Mouse (Mus musculus): ENCODE results near the gene Hddc3. TPM values are rescaled to one million over a fixed set of nuclear protein-coding genes. Genes with fewer than 3 reads are reported as not detected.

Gene Hddc3
- total and polyA plus RNA-seq, 3 experiments: 2.6 to 12.6 (median 5.5) TPM

DNA sequence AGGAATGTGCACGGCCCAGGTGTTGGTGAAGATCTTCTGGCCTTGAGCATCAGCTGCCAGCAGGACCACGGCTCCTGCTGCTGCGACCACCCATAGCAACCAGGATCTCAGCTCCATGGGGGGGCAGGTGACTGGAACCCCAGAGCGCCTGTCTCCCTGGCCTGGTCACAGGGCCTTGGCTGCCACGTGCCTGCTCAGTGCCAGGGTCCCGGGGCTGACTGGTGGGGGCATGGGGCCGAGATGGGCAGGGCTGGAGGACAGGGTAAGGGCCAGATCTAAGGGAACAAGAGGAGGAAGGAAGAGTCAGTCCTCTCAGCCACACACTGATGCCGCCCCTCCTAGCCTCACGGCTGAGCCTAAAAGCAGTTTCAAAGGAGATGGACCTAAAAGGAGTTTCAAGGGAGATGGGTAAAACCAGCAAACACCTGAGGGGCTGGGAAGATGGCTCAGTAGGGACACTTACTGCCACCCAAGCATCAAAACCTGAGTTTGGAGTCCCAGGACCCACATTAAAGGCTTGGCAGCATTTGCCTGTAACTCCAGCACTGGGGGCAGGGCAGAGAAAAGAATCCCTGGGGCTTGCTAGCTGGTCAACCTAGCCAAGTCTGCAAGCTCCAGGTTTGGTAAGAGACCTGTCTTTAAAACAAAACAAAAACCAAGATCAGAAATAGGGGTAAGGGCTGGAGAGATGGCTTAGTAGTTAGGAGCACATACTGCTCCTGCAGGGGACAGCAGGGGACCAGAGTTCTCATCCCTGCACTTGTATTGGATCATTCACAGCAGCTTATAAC, 55.9 kb downstream of the Hddc3 start:
- Histone ChIP-seq H3K79me2 (replicated peaks; ENCODE audit: control insufficient read depth, extremely low read depth, insufficient read depth, poor library complexity, severe bottlenecking) (peaks cover 24% of the 10 kb centered on the region), H3K9me3 (replicated peaks; ENCODE audit: low read length) (no peaks in the 10 kb centered on the region), H3K4me1 (ENCODE audit: control insufficient read depth in 1 of 2, insufficient read depth in 2 of 2) (peaks cover 12 to 41% of the 10 kb centered on the region in 2 experiments), H3K27ac (ENCODE audit: insufficient read depth, low read depth) (no peak overlapping the region), H3K9ac (ENCODE audit: insufficient read depth, low read depth) (no peak overlapping the region), H3K4me3 (replicated peaks in 1 of 3; ENCODE audit: low read depth in 2 of 3, low read length in 2 of 3, poor library complexity in 1 of 3) (no peak overlapping the region), H3K27me3 (replicated peaks) (no peaks in the 10 kb centered on the region), H3K4me2 (ENCODE audit: insufficient read depth, low read depth, poor library complexity, severe bottlenecking) (no peak overlapping the region), H3K36me3 (replicated peaks in 1 of 2; ENCODE audit: control insufficient read depth in 1 of 2, insufficient read depth in 1 of 2, low read length in 1 of 2) (peaks cover 25 to 44% of the 10 kb centered on the region in 2 experiments)
- dilution Hi-C loops (cut with MboI; ENCODE audit: extremely low pct_ligation_motif_present, extremely low pct_unique_long_range_greater_than_20kb, low sequenced_read_pairs) (loop anchor here (25.0 kb wide), 1 partner anchor 163 kb away; no protein-coding TSS in a partner anchor), in situ Hi-C loops (cut with MboI; ENCODE audit: low pct_ligation_motif_present, low pct_unique_long_range_greater_than_20kb, low sequenced_read_pairs) (loop anchor here (25.0 kb wide), 1 partner anchor 438 kb away; the partner anchor contains the start of gene Iqgap1)
- DNase-seq (ENCODE audit: extremely low read depth): no peak
- TF ChIP-seq CTCF (conservative IDR thresholded peaks at IDR 0.05 in 1 of 2, IDR thresholded peaks at IDR 0.05 in 1 of 2; ENCODE audit: low read depth in 2 of 2, low read length in 2 of 2) (peak in 1 of 2 experiments; percentile 25; a peak in 2 of 4 replicates), PAX5 (IDR thresholded peaks at IDR 0.05; ENCODE audit: low read length) (no peak)

DNA sequence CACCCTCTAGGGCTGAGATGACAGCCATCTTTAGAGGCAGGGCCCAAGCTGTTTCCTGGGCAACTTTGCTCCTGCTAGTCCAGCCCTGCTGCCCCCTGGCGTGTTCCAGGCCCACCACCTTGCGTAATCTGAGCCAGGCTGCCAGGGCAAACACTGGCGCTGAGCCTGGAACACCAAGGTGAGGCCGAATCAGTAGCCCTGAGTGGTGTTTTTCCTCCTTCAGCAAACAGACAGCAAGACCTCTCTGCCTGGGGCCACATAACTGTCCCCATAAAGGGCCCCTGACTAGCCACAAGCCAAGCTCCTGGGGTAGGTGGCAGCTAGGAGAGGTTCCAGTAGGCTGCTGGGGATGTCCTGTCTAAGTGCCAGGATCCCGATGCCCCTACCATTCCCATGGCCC, 57.2 kb downstream of the Hddc3 start:
- Histone ChIP-seq H3K27ac (ENCODE audit: insufficient read depth, low read depth) (no peak overlapping the region), H3K9me3 (replicated peaks; ENCODE audit: low read length) (no peaks in the 10 kb centered on the region), H3K27me3 (replicated peaks) (no peaks in the 10 kb centered on the region), H3K4me1 (ENCODE audit: control insufficient read depth in 1 of 2, insufficient read depth in 2 of 2) (peaks cover 17 to 53% of the 10 kb centered on the region in 2 experiments), H3K79me2 (replicated peaks; ENCODE audit: control insufficient read depth, extremely low read depth, insufficient read depth, poor library complexity, severe bottlenecking) (peaks cover 24% of the 10 kb centered on the region), H3K4me3 (replicated peaks in 1 of 3; ENCODE audit: low read depth in 2 of 3, low read length in 2 of 3, poor library complexity in 1 of 3) (peak overlapping the region in 1 of 3 experiments; percentile 13), H3K9ac (ENCODE audit: insufficient read depth, low read depth) (no peak overlapping the region), H3K36me3 (replicated peaks in 1 of 2; ENCODE audit: control insufficient read depth in 1 of 2, insufficient read depth in 1 of 2, low read length in 1 of 2) (peaks cover 22 to 36% of the 10 kb centered on the region in 2 experiments), H3K4me2 (ENCODE audit: insufficient read depth, low read depth, poor library complexity, severe bottlenecking) (peak overlapping the region; percentile 79; the same call in 1 of the 2 replicates)
- no peak for DNase-seq (ENCODE audit: extremely low read depth)
- dilution Hi-C loops (cut with MboI; ENCODE audit: extremely low pct_ligation_motif_present, extremely low pct_unique_long_range_greater_than_20kb, low sequenced_read_pairs): no loop called here
- TF ChIP-seq JUND (conservative IDR thresholded peaks at IDR 0.05; ENCODE audit: low read depth, low read length) (no peak), RCOR1 (conservative IDR thresholded peaks at IDR 0.05; ENCODE audit: low read depth, low read length) (no peak), MXI1 (IDR thresholded peaks at IDR 0.05; ENCODE audit: low read depth, low read length) (no peak), ZMIZ1 (IDR thresholded peaks at IDR 0.05; ENCODE audit: low read depth, low read length) (no peak), USF2 (conservative IDR thresholded peaks at IDR 0.05; ENCODE audit: low read depth, low read length) (no peak), MAFK (IDR thresholded peaks at IDR 0.05; ENCODE audit: insufficient replicate concordance, low read length) (no peak), CHD1 (IDR thresholded peaks at IDR 0.05; ENCODE audit: low read depth, low read length) (no peak), CHD2 (IDR thresholded peaks at IDR 0.05; ENCODE audit: low read length) (no peak), POLR2AphosphoS2 (IDR thresholded peaks at IDR 0.05; ENCODE audit: low read depth, low read length) (no peak), PAX5 (IDR thresholded peaks at IDR 0.05; ENCODE audit: low read length) (no peak), UBTF (IDR thresholded peaks at IDR 0.05; ENCODE audit: low read depth, low read length) (no peak), MAX (IDR thresholded peaks at IDR 0.05; ENCODE audit: low read length) (no peak)
- in situ Hi-C loops (cut with MboI; ENCODE audit: low pct_ligation_motif_present, low pct_unique_long_range_greater_than_20kb, low sequenced_read_pairs): no loop called here

Other genes with a start within 250 kb of the Hddc3 start
- 71.1 and 96.4 TPM in 2 replicates for gene Idh2, start 227.7 kb upstream of the Hddc3 start, total RNA-seq (2012; rRNA removed)
- gene Idh2, start 227.7 kb upstream of the Hddc3 start, total RNA-seq (2014; rRNA removed): 20.8 and 21.5 TPM in 2 replicates
- 13.6 and 21.1 TPM in 2 replicates for gene Idh2, start 227.7 kb upstream of the Hddc3 start, polyA plus RNA-seq (2012; ENCODE audit: insufficient read length, low read depth)
- gene Sema4b, start 156.3 kb upstream of the Hddc3 start, total RNA-seq (2012; rRNA removed): 8.6 and 9.4 TPM in 2 replicates
- gene Sema4b, start 156.3 kb upstream of the Hddc3 start, total RNA-seq (2014; rRNA removed): 1.3 and 1.5 TPM in 2 replicates
- 5.2 and 6.7 TPM in 2 replicates for gene Sema4b, start 156.3 kb upstream of the Hddc3 start, polyA plus RNA-seq (2012; ENCODE audit: insufficient read length, low read depth)
- 69.6 and 73.1 TPM in 2 replicates for gene Cib1, start 110.3 kb upstream of the Hddc3 start, total RNA-seq (2012; rRNA removed)
- gene Cib1, start 110.3 kb upstream of the Hddc3 start, total RNA-seq (2014; rRNA removed): 29.1 and 29.5 TPM in 2 replicates
- 48.1 and 51.8 TPM in 2 replicates for gene Cib1, start 110.3 kb upstream of the Hddc3 start, polyA plus RNA-seq (2012; ENCODE audit: insufficient read length, low read depth)
- gene Gdpgp1, start 110.2 kb upstream of the Hddc3 start, total RNA-seq (2012; rRNA removed): 3.6 and 4.2 TPM in 2 replicates
- gene Gdpgp1, start 110.2 kb upstream of the Hddc3 start, total RNA-seq (2014; rRNA removed): 1.9 and 2.0 TPM in 2 replicates
- 2.9 and 3.0 TPM in 2 replicates for gene Gdpgp1, start 110.2 kb upstream of the Hddc3 start, polyA plus RNA-seq (2012; ENCODE audit: insufficient read length, low read depth)
- gene Ttll13, start 96.7 kb upstream of the Hddc3 start, total RNA-seq (2012; rRNA removed): 0.59 TPM in 2 replicates
- not detected in 2 replicates for gene Ttll13, start 96.7 kb upstream of the Hddc3 start, total RNA-seq (2014; rRNA removed)
- gene Ttll13, start 96.7 kb upstream of the Hddc3 start, polyA plus RNA-seq (2012; ENCODE audit: insufficient read length, low read depth): 0.55 TPM in 1 of 2 replicates, not detected in the other
- 32.1 and 33.3 TPM in 2 replicates for gene Ngrn, start 81.9 kb upstream of the Hddc3 start, total RNA-seq (2012; rRNA removed)
- gene Ngrn, start 81.9 kb upstream of the Hddc3 start, total RNA-seq (2014; rRNA removed): 43.2 and 45.6 TPM in 2 replicates
- 28.3 and 30.9 TPM in 2 replicates for gene Ngrn, start 81.9 kb upstream of the Hddc3 start, polyA plus RNA-seq (2012; ENCODE audit: insufficient read length, low read depth)
- gene Vps33b, start 73.5 kb upstream of the Hddc3 start, total RNA-seq (2012; rRNA removed): 20.6 and 23.2 TPM in 2 replicates
- 15.5 and 15.8 TPM in 2 replicates for gene Vps33b, start 73.5 kb upstream of the Hddc3 start, total RNA-seq (2014; rRNA removed)
- gene Vps33b, start 73.5 kb upstream of the Hddc3 start, polyA plus RNA-seq (2012; ENCODE audit: insufficient read length, low read depth): 16.6 and 20.4 TPM in 2 replicates
- 52.5 and 64.8 TPM in 2 replicates for gene Prc1, start 48.7 kb upstream of the Hddc3 start, total RNA-seq (2012; rRNA removed)
- gene Prc1, start 48.7 kb upstream of the Hddc3 start, total RNA-seq (2014; rRNA removed): 83.0 and 84.4 TPM in 2 replicates
- gene Prc1, start 48.7 kb upstream of the Hddc3 start, polyA plus RNA-seq (2012; ENCODE audit: insufficient read length, low read depth): 75.6 and 80.4 TPM in 2 replicates
- gene Rccd1, start 18.6 kb upstream of the Hddc3 start, total RNA-seq (2012; rRNA removed): 16.4 and 18.3 TPM in 2 replicates
- gene Rccd1, start 18.6 kb upstream of the Hddc3 start, total RNA-seq (2014; rRNA removed): 14.1 and 18.5 TPM in 2 replicates
- gene Rccd1, start 18.6 kb upstream of the Hddc3 start, polyA plus RNA-seq (2012; ENCODE audit: insufficient read length, low read depth): 17.4 and 21.0 TPM in 2 replicates
- gene Unc45a, start 2.1 kb upstream of the Hddc3 start, total RNA-seq (2012; rRNA removed): 21.8 and 22.6 TPM in 2 replicates
- 7.9 and 13.8 TPM in 2 replicates for gene Unc45a, start 2.1 kb upstream of the Hddc3 start, total RNA-seq (2014; rRNA removed)
- gene Unc45a, start 2.1 kb upstream of the Hddc3 start, polyA plus RNA-seq (2012; ENCODE audit: insufficient read length, low read depth): 16.8 and 22.2 TPM in 2 replicates
- gene Man2a2, start 28.3 kb downstream of the Hddc3 start, total RNA-seq (2012; rRNA removed): 46.3 and 48.3 TPM in 2 replicates
- gene Man2a2, start 28.3 kb downstream of the Hddc3 start, total RNA-seq (2014; rRNA removed): 12.5 and 14.3 TPM in 2 replicates
- 33.6 and 44.3 TPM in 2 replicates for gene Man2a2, start 28.3 kb downstream of the Hddc3 start, polyA plus RNA-seq (2012; ENCODE audit: insufficient read length, low read depth)
- 7.1 and 9.8 TPM in 2 replicates for gene Fes, start 44.8 kb downstream of the Hddc3 start, total RNA-seq (2012; rRNA removed)
- gene Fes, start 44.8 kb downstream of the Hddc3 start, total RNA-seq (2014; rRNA removed): 4.3 and 6.5 TPM in 2 replicates
- gene Fes, start 44.8 kb downstream of the Hddc3 start, polyA plus RNA-seq (2012; ENCODE audit: insufficient read length, low read depth): 11.7 and 16.2 TPM in 2 replicates
- 11.1 and 13.5 TPM in 2 replicates for gene Furin, start 62.3 kb downstream of the Hddc3 start, total RNA-seq (2012; rRNA removed)
- gene Furin, start 62.3 kb downstream of the Hddc3 start, total RNA-seq (2014; rRNA removed): 1.1 and 1.5 TPM in 2 replicates
- 17.0 and 20.9 TPM in 2 replicates for gene Furin, start 62.3 kb downstream of the Hddc3 start, polyA plus RNA-seq (2012; ENCODE audit: insufficient read length, low read depth)
- gene Blm, start 192.0 kb downstream of the Hddc3 start, total RNA-seq (2012; rRNA removed): 24.1 and 25.6 TPM in 2 replicates
- 36.4 and 41.4 TPM in 2 replicates for gene Blm, start 192.0 kb downstream of the Hddc3 start, total RNA-seq (2014; rRNA removed)
- 56.2 TPM in 2 replicates for gene Blm, start 192.0 kb downstream of the Hddc3 start, polyA plus RNA-seq (2012; ENCODE audit: insufficient read length, low read depth)